Mouse (Mus musculus) cerebellum, postnatal 36 days (tissue): ENCODE results near the gene Pdcd4.
A peak's percentile ranks its signal among the peaks of the same experiment; 100 is the strongest.
"Not testable (repeated sequence)": the region's sequence is repeated elsewhere in the genome, so short reads cannot be mapped to it uniquely, and the experiment has no call there.

Experiments used
- DNase-seq, 2 experiments: peaks; one replicate each; pipeline ENCODE4 v3.0.0; 2021 to 2022; ENCODE audit warnings: mixed read lengths in 2 of 2

The Pdcd4 gene

DNA sequence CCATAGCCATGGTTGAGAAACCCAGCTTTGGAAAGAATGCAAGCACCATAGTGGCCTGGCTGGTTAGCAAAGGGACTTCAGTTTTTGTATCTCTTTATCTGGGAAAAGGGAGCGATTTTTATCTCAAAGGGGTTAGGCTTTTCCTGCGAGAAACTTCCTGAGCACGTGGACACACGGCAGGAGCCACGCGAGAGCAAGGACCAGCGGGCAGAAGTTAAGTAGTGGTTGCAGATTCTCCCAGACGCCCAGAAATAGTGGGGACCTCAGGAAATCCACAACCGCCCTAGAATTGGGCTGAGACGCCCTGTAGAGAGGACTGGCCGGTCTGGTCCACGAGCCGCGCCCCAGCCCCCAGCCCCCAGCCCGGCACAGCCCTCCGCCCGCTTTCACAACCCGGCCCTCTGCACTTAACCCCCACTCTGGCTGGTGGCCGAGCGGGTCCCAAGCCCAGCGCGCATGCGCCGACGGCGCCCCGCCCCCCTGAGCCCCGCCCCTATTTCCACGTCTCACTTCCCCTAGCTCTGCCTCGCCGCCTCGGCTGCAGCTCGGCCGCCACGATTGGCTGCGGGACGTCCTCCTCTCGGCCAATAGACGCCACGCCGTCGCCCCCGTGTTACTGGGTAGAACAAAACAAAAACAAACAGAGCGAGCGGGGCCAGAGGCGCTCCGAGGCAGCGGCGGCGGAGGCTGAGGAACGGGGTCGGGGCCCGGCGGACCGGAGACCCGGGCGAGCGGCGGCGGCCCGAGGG is 10.9 kb downstream of the Pdcd4 start:
- DNase-seq, result peak; percentile 92 to 96

GRCm38 (mm10) chr19:53903507-53904321 is 11.7 kb downstream of the Pdcd4 start:
- peak; percentile 51 to 59 for DNase-seq

- no peak for DNase-seq
Observed at GRCm38 (mm10) chr19:53904833-53905480, 12.9 kb downstream of the Pdcd4 start.

DNA sequence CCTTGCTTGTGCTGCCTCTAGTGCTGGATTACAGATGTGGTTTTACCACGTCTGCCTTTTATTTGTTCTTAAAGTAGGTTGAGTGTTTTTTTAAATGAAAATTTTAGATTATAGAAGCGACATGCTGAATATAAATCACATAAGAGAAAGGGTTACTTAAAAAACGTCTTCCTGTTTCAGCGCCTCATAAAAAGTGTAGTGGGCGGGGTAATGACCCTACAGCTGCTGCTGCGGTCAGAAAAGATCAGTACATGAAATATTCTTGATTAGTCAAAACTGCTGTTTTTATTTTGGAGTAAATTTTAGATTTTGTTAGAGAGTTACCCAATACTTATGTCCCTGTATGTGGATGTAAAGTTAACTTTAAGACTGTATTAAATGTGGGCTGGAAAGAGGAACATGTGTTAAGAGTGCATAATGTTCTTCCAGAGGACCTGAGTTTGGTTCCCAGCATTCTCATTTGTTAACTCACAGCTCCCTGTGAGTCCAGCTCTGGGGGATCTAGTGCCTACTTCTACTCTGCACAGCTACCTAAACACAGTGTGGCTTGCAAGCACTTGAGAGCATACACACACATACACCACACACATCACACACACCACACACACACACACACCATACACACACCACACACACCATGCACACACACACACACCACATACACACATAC is 14.1 kb downstream of the Pdcd4 start:
- DNase-seq, result no peak

DNA sequence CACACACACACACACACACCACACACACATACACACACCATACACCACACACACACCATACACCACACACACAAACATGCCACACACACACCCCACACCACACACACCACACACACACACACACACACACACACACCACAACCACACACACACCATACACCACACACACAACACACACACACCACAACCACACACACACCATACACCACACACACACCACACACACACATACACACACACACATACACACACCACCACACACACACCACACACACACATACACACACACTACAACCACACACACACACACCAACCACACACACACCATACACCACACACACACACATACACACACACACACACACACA is 14.7 kb downstream of the Pdcd4 start:
- not testable (repeated sequence) for DNase-seq

GRCm38 (mm10) chr19:53914950-53915349 is 22.9 kb downstream of the Pdcd4 start:
- DNase-seq, result no peak

GRCm38 (mm10) chr19:53919541-53919940 is 27.5 kb downstream of the Pdcd4 start:
- DNase-seq, result no peak

DNA sequence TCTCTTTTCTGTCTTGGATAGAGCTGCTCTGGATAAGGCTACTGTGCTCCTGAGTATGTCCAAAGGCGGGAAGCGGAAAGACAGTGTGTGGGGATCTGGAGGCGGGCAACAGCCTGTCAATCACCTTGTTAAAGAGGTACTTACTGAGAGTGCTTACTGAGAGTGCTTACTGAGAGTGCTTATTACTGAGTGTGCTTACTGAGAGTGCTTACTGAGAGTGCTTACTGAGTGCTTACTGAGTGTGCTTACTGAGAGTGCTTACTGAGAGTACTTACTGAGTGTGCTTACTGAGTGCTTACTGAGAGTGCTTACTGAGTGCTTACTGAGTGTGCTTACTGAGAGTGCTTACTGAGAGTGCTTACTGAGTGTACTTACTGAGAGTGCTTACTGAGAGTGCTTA is 30.0 kb downstream of the Pdcd4 start:
- DNase-seq, result not testable (repeated sequence)

- DNase-seq, result no peak
Observed at GRCm38 (mm10) chr19:53925338-53925751, 33.3 kb downstream of the Pdcd4 start.

- no peak for DNase-seq
Observed at GRCm38 (mm10) chr19:53926705-53927104, 34.7 kb downstream of the Pdcd4 start.

DNA sequence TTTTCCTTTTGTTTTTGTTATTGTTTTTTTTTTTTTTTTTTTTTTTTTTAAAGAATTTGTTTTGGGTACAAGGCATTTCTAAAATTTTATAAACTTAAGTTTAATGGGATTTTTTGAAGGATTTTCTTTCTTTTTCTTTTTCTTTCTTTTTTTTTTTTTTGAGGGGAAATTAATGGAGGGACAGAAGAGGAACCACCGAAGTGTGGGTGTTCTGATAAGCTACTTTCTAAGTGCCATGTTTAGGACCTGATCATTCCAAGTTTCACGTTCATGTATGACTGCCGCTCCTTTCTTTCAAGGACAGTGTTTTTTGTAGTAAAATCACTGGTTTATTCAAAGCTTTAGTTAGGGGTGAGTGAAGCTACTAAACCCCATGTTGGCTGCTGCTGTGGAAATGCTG is 37.2 kb downstream of the Pdcd4 start:
- no peak for DNase-seq

GRCm38 (mm10) chr19:53933050-53933449 is 41.0 kb downstream of the Pdcd4 start:
- no peak for DNase-seq

DNA sequence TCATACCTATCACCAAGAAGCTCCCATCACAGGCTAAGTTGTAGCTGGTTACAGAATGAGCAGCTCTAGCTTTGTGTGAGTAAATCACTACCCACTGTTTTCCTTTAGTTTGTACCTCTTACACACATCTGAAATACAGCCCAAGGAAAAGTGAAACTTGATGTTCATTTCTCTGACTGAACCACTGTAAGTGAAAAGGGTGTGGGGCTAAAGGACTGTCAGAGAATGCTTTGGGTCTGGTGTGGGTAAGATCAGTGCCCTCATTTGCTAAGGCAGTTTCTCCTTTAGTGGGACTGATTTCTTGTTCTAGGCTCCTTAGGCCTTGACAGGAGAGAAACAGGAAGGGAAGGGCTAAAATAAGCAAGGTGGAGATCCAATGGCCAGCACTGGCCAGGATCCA is 42.0 kb downstream of the Pdcd4 start:
- DNase-seq, result no peak

GRCm38 (mm10) chr19:53939467-53939866 is 47.4 kb downstream of the Pdcd4 start:
- DNase-seq, result no peak

DNA sequence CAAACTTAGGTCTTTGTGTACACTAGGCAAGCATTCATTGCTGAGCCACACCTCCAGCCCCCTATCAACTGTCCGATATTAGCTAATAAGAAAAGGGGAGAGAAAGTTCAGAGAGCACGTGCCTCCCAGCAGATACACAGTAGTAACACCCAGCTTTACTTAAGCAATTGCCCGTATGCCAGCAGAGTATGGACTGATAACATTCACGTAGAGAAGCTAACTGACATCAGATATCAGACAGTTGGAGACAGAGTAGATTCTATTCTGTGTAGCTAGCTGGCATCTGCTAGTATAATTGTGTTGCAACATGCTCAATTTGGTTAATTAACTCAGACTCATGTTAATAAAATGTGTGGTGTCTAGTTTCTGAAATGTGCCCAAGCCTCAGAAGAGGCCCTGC is 49.1 kb downstream of the Pdcd4 start:
- no peak for DNase-seq

DNA sequence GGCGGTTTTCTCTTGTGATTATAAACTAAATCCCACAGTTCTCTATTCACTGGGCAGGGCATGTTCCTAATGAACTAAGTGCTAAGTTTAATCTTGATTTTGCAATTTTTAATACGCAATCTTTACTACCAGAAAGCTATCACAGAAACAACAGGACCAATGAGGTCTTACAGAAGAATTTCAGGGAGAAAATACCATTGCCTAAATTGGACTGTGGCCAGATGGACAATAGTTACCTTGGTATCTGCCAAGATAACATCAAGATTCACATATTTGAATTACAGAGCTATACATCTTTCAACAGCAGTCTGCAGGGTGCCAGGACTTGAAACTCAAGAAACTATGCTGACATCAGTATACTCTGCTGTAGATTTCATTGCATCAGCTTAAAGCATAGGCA is 50.3 kb downstream of the Pdcd4 start:
- no peak for DNase-seq

DNA sequence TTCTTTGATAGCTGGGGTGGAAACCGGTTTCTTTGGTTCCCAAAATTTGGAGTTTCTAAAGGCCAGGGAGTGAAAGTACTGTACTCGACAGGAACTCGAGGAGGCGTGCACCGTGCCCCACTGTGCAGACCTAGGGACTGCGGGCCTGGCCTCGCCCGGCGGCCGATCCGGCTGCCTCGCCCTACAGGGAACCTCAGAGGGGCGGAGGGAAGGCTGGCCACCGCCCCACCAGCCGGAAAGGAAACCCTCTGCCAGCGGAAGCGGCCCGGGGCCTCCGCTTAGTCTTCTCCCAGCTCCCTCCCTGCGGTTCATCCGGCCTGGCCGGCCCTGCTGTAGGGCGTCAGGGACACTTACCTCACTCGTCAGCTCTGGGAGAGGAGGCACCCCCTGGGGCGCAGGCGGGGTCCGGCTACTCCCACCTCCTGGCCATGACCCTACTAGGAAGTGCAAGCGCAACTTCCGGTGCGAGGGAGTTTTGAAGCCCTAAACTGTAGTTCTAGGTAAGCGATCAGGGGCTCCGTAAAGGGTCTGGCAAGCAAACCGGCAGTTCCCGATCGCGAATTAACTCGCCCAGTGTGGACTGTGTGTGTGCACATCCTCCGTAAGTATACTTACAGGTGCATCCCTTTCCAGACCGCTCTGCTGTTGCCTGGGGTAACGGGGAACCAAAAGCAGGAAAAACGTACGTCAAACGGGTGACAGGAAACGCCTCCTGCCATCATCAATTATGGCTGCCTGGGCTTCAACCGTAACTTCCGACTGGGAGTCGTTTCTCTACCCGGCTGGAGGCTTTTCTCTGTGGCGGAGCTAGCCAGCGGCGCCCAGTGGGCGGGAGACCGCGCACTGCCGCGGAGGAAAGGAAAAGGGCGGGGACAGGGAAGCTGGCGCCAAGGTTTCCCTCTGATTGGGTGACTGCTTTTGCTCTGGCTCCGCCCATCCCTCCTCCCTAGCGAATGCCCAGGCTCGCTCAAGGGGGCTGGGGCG is 52.1 kb downstream of the Pdcd4 start, which contains the start of the genes Shoc2 and Bbip1:
Gene Shoc2 (plus strand): TSS at position 505 of the 984 bp plus-strand sequence.
Gene Bbip1 (minus strand): TSS at position 826 of the 984 bp plus-strand sequence.
- DNase-seq, result peak; percentile 98

GRCm38 (mm10) chr19:53944786-53945169 is 52.7 kb downstream of the Pdcd4 start:
- DNase-seq, result no peak

- DNase-seq, result peak; percentile 36 to 40
Observed at GRCm38 (mm10) chr19:53945171-53946042, 53.4 kb downstream of the Pdcd4 start.

- DNase-seq, result no peak
Observed at GRCm38 (mm10) chr19:53957513-53957912, 65.5 kb downstream of the Pdcd4 start.

DNA sequence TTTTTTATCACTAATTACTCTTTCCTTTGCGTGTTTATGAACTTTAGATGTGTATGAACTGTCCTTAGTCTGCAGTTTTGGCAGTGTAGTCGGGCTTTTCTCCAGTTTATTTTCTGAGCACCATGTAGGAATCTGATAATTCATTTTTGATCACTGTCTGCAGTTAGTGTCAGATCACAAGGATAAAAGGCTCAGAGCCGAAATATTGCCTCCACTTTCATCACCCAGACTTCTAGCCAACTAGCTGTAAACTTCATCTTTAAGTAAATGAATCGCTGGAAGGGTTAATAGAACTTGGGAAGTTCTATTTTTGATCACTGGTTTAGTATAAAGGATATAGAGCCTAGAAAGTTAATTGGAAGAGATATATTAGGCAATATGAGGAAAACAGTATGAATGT is 70.5 kb downstream of the Pdcd4 start:
- DNase-seq, result no peak
